Mouse (Mus musculus) thymus, adult 2 months (tissue): Measurements from ENCODE around the gene Srrt.

Experiments
- CTCF ChIP-seq: fragments of 200-500 bp; IDR thresholded peaks from 2 replicates; pipeline ENCODE4 v1.5.1; 2012; ENCODE audit warnings: mild to moderate bottlenecking, control low read depth, low read length, moderate library complexity, borderline replicate concordance; ENCODE audit not compliant: control insufficient read depth, poor library complexity, insufficient read depth; ENCODE audit errors: extremely low read depth
- POLR2A ChIP-seq: fragments of 200-500 bp; IDR thresholded peaks from 2 replicates; pipeline ENCODE4 v1.6.1; 2012; ENCODE audit warnings: mild to moderate bottlenecking, low read length, control low read depth, moderate library complexity; ENCODE audit not compliant: control insufficient read depth, poor library complexity, insufficient read depth; ENCODE audit errors: extremely low read depth

DNA sequence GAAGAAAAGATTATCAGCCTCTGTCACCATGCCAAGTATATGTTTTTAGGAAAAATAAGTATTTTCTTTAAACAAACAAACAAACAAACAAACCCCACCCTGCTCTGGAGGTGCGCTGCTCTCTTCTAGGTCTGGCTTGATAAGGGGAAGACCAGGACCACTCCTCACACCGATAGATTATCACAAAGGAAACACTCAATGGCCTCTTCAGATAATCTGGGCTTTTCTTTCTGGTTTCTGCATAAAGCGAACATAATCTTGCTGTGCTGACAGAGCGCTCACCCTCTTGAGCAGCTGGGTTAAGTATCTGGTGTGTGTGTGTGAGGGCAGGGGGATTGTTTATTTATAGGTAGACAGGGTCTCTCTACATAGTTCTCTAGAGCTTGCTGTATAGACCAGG, 3.9 kb downstream of the Srrt start:
- TF ChIP-seq CTCF (no peak), POLR2A (no peak)
